Mouse (Mus musculus): ENCODE data around the gene Tspan15.

The Tspan15 gene

GRCm38 (mm10) chr10:62230708-62231394, at the start of gene Tspan15:
Tspan15 (minus strand) TSS chr10:62231251.
- peak; percentile 81 to 85 for DNase-seq (ENCODE audit: low spot score in 2 of 2)

GRCm38 (mm10) chr10:62279671-62280070, 48.6 kb upstream of the Tspan15 start:
- DNase-seq (ENCODE audit: low spot score in 2 of 2) = no peak

- no peak for DNase-seq (ENCODE audit: low spot score in 2 of 2)
Measured at GRCm38 (mm10) chr10:62279066-62279465, 48.0 kb upstream of the Tspan15 start.

GRCm38 (mm10) chr10:62277499-62278293, 46.6 kb upstream of the Tspan15 start:
- DNase-seq (ENCODE audit: low spot score in 2 of 2) = no peak

GRCm38 (mm10) chr10:62275235-62275634, 44.2 kb upstream of the Tspan15 start:
- peak; percentile 86 to 88 for DNase-seq (ENCODE audit: low spot score in 2 of 2)

GRCm38 (mm10) chr10:62269278-62269677, 38.2 kb upstream of the Tspan15 start:
- no peak for DNase-seq (ENCODE audit: low spot score in 2 of 2)

- DNase-seq (ENCODE audit: low spot score in 2 of 2) = no peak
Measured at GRCm38 (mm10) chr10:62264299-62264698, 33.2 kb upstream of the Tspan15 start.

- DNase-seq (ENCODE audit: low spot score in 2 of 2) = peak in 1 of 2 experiments; percentile 57
Measured at GRCm38 (mm10) chr10:62261115-62261886, 30.2 kb upstream of the Tspan15 start.

GRCm38 (mm10) chr10:62258298-62258697, 27.2 kb upstream of the Tspan15 start:
- DNase-seq (ENCODE audit: low spot score in 2 of 2) = no peak

GRCm38 (mm10) chr10:62252496-62253235, 21.6 kb upstream of the Tspan15 start:
- DNase-seq (ENCODE audit: low spot score in 2 of 2) = no peak

GRCm38 (mm10) chr10:62252000-62252488, 21.0 kb upstream of the Tspan15 start, which contains the start of gene Tacr2:
Tacr2 (plus strand) TSS chr10:62252438.
- DNase-seq (ENCODE audit: low spot score in 2 of 2) = no peak

GRCm38 (mm10) chr10:62247815-62248214, 16.8 kb upstream of the Tspan15 start:
- DNase-seq (ENCODE audit: low spot score in 2 of 2) = no peak

- no peak for DNase-seq (ENCODE audit: low spot score in 2 of 2)
Measured at GRCm38 (mm10) chr10:62247156-62247555, 16.1 kb upstream of the Tspan15 start.

GRCm38 (mm10) chr10:62244067-62244466, 13.0 kb upstream of the Tspan15 start:
- no peak for DNase-seq (ENCODE audit: low spot score in 2 of 2)

GRCm38 (mm10) chr10:62242896-62243295, 11.8 kb upstream of the Tspan15 start:
- DNase-seq (ENCODE audit: low spot score in 2 of 2) = peak in 1 of 2 experiments; percentile 51

GRCm38 (mm10) chr10:62242358-62242757, 11.3 kb upstream of the Tspan15 start:
- DNase-seq (ENCODE audit: low spot score in 2 of 2) = no peak

GRCm38 (mm10) chr10:62239270-62239669, 8.2 kb upstream of the Tspan15 start:
- no peak for DNase-seq (ENCODE audit: low spot score in 2 of 2)

GRCm38 (mm10) chr10:62238688-62239087, 7.6 kb upstream of the Tspan15 start:
- no peak for DNase-seq (ENCODE audit: low spot score in 2 of 2)

- DNase-seq (ENCODE audit: low spot score in 2 of 2) = no peak
Measured at GRCm38 (mm10) chr10:62237205-62237604, 6.2 kb upstream of the Tspan15 start.

GRCm38 (mm10) chr10:62236165-62236564, 5.1 kb upstream of the Tspan15 start:
- no peak for DNase-seq (ENCODE audit: low spot score in 2 of 2)

GRCm38 (mm10) chr10:62231811-62232210, 760 bp upstream of the Tspan15 start:
- no peak for DNase-seq (ENCODE audit: low spot score in 2 of 2)

Data from frontal cortex, postnatal 36 days (tissue).